Mouse (Mus musculus): ENCODE results near the gene Myo18b.

DNA sequence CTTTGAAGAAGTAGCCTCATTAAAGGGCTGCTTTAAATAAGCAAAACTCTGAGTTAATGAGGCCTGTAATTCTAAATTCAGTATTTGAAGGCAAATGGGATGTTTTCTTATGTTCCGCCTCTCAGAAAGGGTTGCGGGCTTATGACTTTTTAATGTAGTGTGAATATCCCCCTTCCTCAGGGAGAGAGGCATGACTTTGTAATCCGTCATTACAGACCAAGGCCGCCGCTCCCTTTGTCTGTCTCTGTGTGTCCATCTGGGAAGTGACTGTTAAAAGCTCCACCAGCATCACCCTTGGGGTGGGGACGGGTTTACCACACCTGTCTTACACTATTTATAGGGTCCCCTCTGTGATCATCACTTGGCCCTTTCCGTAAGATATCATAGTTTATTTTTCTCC is 100.1 kb downstream of the Myo18b start:
- TF ChIP-seq POLR2A (IDR thresholded peaks at IDR 0.05; ENCODE audit: low read depth, low read length) (no peak), CTCF (IDR thresholded peaks at IDR 0.05; ENCODE audit: borderline replicate concordance, insufficient read depth, low read length) (no peak)

Data from embryonic fibroblast, embryonic 13.5 days (primary cell).